Mouse (Mus musculus) cerebellum, adult 11-12 months (tissue): ENCODE measurements around the gene Dusp7.

Source experiments
- DNase-seq: peaks from one replicate; pipeline ENCODE4 v3.0.0; 2022

Dusp7 gene

DNA sequence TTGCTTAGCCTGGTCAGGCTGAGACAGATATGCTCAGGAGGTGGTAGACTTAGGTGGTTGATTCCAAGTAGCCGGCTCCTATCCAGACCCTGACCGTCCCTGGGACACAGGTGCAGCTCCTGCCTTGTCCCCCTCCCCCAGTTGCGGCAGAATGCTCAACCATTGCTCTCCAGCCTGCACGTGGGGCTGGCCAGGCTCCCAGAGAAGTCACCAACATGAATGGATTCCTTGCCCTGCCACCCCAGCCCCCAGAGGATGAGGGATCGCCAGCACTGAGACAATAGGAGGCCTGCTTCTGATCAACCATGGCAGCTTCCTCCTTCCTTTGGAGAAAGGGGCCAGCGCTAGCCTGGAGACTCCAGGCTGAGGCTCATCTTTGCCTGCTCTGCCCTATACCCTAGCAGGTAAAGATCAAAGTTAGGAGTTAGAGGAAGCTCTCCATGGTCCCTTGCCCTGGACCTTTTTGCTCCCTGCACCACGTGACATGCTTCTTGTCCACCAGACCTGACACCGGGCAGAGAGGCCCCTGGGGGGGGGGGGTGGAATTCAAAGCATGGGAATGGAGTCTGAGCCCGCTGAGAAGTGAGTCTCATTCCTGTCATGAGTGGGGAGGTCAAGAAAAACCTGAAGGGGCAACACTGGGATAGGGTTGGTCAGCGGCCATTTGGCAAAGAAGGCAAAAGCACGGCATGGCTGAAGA lies 24.5 kb downstream of the Dusp7 start:
- no peak for DNase-seq

DNA sequence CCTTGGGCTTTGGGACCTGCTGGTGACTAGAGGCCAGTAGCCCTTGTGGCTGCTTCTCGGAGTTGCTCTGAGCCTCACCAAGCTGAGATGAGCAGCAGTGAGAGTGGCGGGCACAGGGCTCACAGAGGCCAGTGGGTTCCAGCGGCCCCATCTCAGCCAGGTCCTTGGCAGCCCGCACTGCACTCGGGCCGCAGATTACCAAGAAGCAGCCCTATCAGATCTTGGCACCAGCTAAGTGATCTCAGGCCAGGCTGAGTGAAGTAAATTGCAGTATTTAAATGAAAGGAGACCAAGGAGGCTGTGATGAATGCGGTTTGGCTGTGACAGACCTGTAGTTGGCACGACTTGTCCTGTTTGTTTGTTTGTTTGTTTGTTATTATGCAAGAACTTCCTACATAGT lies 25.1 kb downstream of the Dusp7 start:
- no peak for DNase-seq

DNA sequence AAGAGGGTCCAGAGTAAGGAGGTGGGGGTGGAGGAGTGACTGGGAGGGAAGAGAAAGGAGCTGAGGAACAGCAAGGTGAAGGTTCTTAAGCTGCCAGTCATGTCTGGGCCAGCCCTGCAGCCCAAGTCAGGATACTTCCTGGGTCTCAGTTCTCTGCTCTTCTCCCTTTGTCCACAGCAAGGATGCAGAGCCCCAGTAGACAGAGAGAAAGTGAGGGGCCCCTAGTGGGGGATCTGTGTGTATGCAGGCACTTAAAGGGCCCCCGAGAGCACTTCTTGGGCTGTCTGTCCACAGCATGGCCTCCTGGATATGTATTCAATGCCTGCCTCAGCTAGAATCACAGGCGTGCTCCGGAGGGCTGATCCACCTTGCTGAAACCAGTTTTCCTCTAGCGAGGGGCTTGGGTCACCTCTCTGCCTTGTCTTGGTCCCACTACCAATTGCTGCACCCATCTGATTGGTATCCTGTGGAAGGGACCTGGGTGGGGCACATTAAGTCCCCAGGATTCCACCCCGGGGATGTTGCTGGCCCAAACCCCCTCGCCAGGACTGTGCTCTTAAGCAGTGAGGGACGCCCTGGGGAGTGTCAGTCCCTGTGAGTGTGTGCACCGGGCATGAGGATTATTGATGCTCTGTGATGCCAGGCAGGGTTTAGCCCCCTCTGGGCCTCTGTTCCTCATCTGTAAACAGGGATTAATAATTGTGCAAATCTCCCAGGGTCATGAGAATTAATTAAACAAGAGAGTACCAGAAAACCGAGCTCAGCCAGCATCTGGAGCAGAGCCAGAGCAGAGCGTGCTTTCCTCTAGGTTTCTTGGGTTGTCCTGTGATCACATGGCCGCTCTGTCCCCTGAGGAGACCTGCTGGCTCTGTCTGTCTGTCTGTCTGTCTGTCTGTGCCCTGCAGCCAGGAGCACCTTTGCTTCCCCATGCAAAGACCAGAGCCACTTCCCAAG lies 26.5 kb downstream of the Dusp7 start:
- DNase-seq = no peak

- no peak for DNase-seq
These were observed 29.3 kb downstream of the Dusp7 start for GRCm38 (mm10) chr9:106397733-106398132.

- DNase-seq = no peak
These were observed 30.4 kb downstream of the Dusp7 start for GRCm38 (mm10) chr9:106398667-106399311.

DNA sequence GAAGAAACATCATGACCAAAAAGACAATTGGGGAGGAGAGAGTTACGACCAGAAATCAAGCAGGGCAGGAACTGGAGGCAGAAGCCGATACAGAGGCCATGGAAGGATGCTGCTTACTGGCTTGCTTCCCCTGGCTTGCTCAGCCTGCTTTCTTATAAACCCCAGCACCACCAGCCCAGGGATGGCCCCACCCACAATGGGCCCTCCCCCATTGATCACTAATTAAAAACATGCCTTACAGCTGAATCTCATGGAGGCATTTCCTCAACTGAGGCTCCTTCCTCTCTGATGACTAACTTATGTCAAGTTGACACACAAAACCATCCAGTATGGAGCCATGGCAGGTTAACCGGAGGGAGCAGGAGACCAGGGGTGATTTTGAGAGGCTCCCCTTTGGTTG lies 31.4 kb downstream of the Dusp7 start:
- no peak for DNase-seq

- DNase-seq = no peak
These were observed 33.7 kb downstream of the Dusp7 start for GRCm38 (mm10) chr9:106402149-106402548.

DNA sequence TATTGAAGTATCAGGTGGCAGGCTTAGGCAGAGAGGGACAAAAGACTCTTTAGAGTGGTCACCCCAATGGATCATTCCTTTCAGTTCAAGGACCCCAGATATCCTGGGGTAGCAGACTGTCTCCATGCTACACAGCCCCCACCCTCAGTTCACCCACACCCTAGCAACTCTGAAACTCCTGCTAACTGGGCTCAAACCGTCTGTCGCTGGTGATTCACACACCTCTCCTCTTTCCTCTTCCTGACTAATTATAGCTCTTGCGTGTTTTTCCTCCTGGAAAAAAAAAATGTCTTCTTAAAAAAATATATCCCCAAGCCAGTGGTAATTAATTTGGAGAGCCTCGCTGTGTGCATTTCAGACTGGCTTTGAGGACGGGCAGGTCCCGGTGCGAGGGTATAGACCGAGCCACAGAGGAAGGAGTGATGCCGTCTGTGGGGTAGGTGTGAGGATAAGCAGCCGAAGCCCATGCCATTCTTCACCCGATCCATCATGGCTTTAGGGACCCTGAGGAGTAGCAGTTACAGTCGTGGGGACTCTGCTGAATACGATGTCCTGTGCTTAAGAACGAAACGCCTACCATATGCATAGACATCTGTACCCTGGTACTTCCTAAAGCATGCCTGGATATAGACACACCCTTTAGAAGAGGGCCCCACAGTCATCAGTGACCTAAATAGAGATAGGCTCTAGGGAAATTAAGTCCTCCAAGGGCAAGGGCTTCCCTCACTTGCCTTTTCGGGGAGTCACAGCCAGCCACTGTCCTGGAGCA lies 34.4 kb downstream of the Dusp7 start:
- no peak for DNase-seq

DNA sequence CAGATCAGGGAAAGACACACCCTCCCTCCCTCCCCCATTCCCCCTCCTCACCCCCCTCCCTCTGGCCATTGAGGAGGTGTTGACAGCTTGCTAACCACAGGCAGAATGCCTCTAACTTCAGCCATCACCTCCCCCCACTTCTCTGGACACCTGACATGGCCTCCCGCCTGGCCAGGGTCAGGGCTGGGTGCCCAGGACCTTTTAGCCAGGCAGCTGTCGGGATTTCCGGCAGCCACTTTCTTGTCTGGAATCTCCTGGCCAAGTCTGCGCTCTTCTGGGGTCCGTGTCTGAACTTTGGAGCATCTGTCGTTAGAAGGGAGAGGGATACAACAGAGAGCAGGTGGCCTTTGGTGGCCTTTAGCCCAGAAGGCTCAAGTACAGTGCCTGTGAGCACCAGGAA lies 36.8 kb downstream of the Dusp7 start:
- no peak for DNase-seq

DNA sequence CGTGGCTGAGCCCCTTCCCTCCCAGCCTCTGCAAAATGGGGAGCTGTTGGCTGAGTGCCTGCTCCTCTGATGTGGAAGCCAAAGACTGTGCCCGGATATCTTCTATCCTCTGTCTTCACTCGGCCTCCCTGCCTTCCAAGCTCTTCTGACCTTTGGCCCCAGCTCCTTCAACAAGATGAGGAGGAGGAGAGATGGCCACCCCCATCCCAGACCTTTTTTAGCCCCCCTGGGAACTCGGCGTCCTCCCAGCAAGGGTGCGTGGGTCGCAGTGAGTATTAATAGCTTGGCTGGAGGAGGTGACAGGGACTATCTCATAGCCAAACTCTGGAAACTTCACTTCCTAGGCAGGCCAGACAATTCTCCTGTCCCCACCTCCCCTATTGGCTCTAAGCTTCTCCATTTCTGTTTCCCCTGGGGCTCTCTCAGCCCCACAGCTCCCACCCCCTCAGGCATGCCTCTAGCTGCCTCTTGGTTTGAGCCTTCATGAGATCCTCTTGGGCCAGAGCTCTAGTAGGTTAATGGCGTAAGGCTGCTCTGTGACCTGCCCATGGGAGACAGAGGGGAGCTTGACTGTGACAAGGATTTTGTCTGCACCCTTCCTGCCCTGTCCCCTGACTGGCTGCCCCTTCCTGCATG lies 38.1 kb downstream of the Dusp7 start:
- DNase-seq = no peak

GRCm38 (mm10) chr9:106409096-106409495 lies 40.7 kb downstream of the Dusp7 start:
- no peak for DNase-seq

- no peak for DNase-seq
These were observed 41.7 kb downstream of the Dusp7 start for GRCm38 (mm10) chr9:106410086-106410650.

DNA sequence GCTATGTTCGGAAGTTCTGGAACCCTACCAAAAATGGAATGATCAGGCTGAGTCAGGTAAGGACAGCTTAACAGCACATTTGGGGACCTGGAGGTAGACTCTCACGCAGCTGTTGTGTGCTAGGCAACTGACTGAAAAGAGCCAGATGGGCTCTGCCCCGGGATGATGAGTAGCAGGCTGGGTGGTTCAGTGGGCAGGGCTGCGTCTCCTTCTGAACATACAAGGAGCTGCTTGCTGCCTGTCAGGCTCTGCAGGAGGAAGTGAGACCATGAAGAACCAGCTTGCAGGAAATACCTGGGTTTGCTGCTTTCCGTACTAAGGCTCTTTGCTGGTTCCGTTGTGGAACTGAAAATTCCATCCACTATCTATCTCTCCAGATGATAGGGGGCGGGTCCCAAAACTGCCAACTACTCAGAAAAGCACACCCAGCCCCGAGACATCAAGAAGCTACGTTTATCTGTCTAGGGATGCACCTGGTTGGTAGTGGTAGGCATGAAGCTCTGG lies 42.7 kb downstream of the Dusp7 start:
- no peak for DNase-seq

DNA sequence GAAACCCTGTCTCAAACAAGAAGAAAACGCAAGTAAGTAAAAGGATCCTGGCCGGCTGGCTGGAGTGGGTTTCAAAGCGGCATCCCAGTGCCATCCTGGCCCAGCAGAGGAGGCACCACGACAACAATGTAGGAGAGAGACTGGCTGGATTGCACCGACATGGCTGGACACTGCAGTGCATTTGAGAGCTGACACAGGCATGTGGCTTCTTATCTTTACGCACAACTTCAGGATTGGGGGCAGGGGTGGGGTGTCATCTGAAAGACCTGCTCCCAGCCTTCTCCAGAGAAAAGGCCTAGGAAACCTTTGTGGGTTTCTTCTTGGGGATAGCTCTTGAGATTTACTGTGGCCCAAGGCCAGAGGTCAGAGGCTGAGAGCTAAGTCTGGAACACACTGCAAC lies 43.3 kb downstream of the Dusp7 start:
- no peak for DNase-seq

GRCm38 (mm10) chr9:106412210-106412609 lies 43.8 kb downstream of the Dusp7 start:
- no peak for DNase-seq

GRCm38 (mm10) chr9:106413606-106414005 lies 45.2 kb downstream of the Dusp7 start:
- no peak for DNase-seq

DNA sequence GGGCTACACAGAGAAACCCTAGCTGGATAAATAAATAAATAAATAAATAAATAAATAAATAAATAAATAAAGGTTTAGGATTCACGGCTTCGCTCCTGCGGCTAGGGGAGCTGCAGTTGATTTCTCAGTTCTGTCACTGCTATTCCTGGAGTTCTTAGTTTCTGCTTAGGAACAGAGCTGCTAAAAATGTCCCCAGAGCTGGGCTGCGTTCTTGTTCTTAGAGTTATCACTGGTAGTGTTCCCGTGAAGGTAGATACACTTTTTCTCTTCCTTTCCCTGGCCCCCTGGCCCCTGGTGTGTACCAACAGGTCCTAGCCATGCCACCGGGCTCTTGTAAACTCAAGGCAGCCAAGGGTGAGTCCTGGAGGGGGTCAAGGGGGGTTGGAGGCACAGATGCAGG lies 48.4 kb downstream of the Dusp7 start:
- no peak for DNase-seq

- DNase-seq = peak; percentile 78
These were observed 49.6 kb downstream of the Dusp7 start for GRCm38 (mm10) chr9:106417841-106418625.

DNA sequence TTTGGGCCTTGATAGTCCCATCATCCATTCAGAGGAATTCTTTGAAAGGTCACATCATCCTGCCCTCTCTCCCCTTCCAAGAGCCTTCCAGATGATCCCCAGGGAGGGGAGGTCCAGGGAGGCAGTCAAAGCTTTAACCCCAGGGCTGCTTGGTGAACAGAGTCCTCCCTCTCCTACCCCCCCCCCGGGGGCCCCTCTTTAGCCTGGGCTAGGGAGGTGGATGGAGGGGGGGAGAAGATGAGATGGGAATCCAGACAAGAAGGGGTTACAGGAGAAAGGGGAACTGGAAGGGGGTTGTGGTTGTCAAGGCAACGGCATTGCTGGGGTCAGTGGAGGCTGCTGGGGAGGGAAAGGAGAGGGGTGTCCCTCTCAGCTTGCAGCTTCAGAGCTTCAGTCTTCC lies 52.2 kb downstream of the Dusp7 start:
- no peak for DNase-seq

GRCm38 (mm10) chr9:106421033-106421864 lies 52.8 kb downstream of the Dusp7 start:
- DNase-seq = no peak
